Mouse (Mus musculus) ES-E14 (cell line): ENCODE data around the gene 1110002E22Rik.

Experiments
- CHD2 ChIP-seq: IDR thresholded peaks from 2 replicates; pipeline ENCODE4 v1.6.1; 2014; ENCODE audit warnings: mild to moderate bottlenecking, low read depth, low read length, inconsistent platforms
- MAFK ChIP-seq: IDR thresholded peaks from 2 replicates; pipeline ENCODE4 v1.6.1; 2014; ENCODE audit warnings: mild to moderate bottlenecking, low read depth, low read length, inconsistent platforms; ENCODE audit not compliant: insufficient read depth
- ZC3H11A ChIP-seq: IDR thresholded peaks from 2 replicates; pipeline ENCODE4 v1.6.1; 2012; ENCODE audit warnings: low read depth, mild to moderate bottlenecking, inconsistent platforms, low read length, borderline replicate concordance
- ZNF384 ChIP-seq: IDR thresholded peaks from 2 replicates; pipeline ENCODE4 v1.6.1; 2012; ENCODE audit warnings: low read depth, low read length, inconsistent platforms

DNA sequence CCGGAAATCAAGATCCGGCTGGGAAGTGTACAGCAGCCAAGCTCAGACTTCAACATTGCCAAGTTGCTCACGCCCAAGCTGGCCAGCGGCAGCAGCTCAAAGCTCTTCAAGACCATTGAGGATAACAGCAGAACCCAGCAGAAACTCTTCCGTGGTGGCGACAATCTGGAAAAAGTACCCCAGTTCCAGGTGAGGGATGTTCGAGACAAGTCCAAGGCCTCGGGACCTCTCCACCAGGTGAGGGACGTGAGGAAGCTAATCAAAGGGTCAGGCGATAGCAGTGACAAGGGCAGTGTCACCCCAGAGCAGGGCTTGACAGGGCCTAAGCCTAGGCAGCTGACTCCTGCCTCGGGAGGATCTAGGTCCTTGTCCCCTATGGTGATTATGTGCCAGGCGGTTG, 3.3 kb downstream of the 1110002E22Rik start:
- no peak for TF ChIP-seq MAFK
- TF ChIP-seq ZC3H11A, result no peak
- TF ChIP-seq ZNF384, result no peak
- TF ChIP-seq CHD2, result no peak
